12 mouse cellular contexts compared by ENCODE assay signal in genomic region chr9:103149074-103149799, GRCm38 (mm10).
"Had no signal": no experiment of that assay in that cellular context is flagged by ENCODE, and none has a peak within 500 bp of the region (broad histone marks: within the 10 kb centered on the region; RNA-seq: fewer than 3 reads in every experiment).

No protein-coding gene starts in this region.

- H3K4me1 ChIP-seq: liver, embryonic 12.5 days; lung, embryonic 15.5 days had no signal

- H3K4me2 ChIP-seq: limb, embryonic 15.5 days; liver, embryonic 12.5 days; lung, embryonic 15.5 days; midbrain, embryonic 11.5 days; midbrain, embryonic 15.5 days had no signal

- H3K4me3 ChIP-seq: left cerebral cortex, adult 2 months; limb, embryonic 15.5 days; liver, embryonic 12.5 days; lung, embryonic 15.5 days; midbrain, embryonic 15.5 days had no signal

- H3K9ac ChIP-seq: limb, embryonic 15.5 days; liver, embryonic 12.5 days; lung, embryonic 15.5 days; midbrain, embryonic 15.5 days had no signal

- H3K9me3 ChIP-seq: limb, embryonic 15.5 days; liver, embryonic 12.5 days; lung, embryonic 15.5 days; midbrain, embryonic 15.5 days had no signal

- H3K27me3 ChIP-seq: limb, embryonic 15.5 days; lung, embryonic 15.5 days; midbrain, embryonic 15.5 days had no signal

- H3K27ac ChIP-seq: left cerebral cortex, adult 2 months; limb, embryonic 15.5 days; liver, embryonic 12.5 days; lung, embryonic 15.5 days had no signal

- H3K36me3 ChIP-seq: limb, embryonic 15.5 days; liver, embryonic 12.5 days; lung, embryonic 15.5 days; midbrain, embryonic 15.5 days had no signal

- ATAC-seq: liver, embryonic 12.5 days; midbrain, embryonic 15.5 days had no signal

- DNase-seq: kidney, adult 18-20 months; kidney, postnatal 14 days; lung, postnatal 14 days; right cerebral cortex, adult 18-20 months; thymus, adult 2 months; thymus, postnatal 25 days had no signal
